Mouse (Mus musculus) MEL (cell line): ENCODE data around the gene Bst2.

ENCODE experiments used
- CTCF ChIP-seq, 3 experiments: IDR thresholded peaks in 2 of 3; conservative IDR thresholded peaks in 1 of 3; 2 replicates each; pipeline ENCODE4 v1.5.1; 2011 to 2012; ENCODE audit warnings: low read length in 3 of 3, low read depth in 2 of 3, mild to moderate bottlenecking in 2 of 3, improper control_type of control experiment in 1 of 3, inconsistent platforms in 1 of 3, mixed read lengths in 1 of 3, moderate library complexity in 1 of 3; ENCODE audit not compliant: control insufficient read depth in 1 of 3, insufficient read depth in 1 of 3, poor library complexity in 1 of 3, severe bottlenecking in 1 of 3
- USF1 ChIP-seq: IDR thresholded peaks from 2 replicates; pipeline ENCODE4 v1.6.1; 2014; ENCODE audit warnings: low read depth, mild to moderate bottlenecking, inconsistent platforms, low read length, improper control_type of control experiment, moderate library complexity
- ZNF384 ChIP-seq: IDR thresholded peaks from 2 replicates; pipeline ENCODE4 v1.6.1; 2012; ENCODE audit warnings: low read depth, mild to moderate bottlenecking, inconsistent platforms, low read length, improper control_type of control experiment

GRCm38 (mm10) chr8:71542632-71543343, 5.5 kb upstream of the Bst2 start, which contains the start of gene Mvb12a:
- TF ChIP-seq ZNF384 (no peak), CTCF (IDR thresholded peaks at IDR 0.05 in 2 of 3, conservative IDR thresholded peaks at IDR 0.05 in 1 of 3; ENCODE audit: control insufficient read depth in 1 of 3, insufficient read depth in 1 of 3, low read depth in 2 of 3, low read length in 3 of 3, poor library complexity in 1 of 3, severe bottlenecking in 1 of 3) (peak in 1 of 3 experiments; percentile 3; a peak in 1 of 6 replicates), USF1 (peak; percentile 82)
